In genomic region chr11:105507972-105508659, GRCm38 (mm10) we compare ENCODE assay signal across 9 mouse cellular contexts. TPM values are rescaled to one million over a fixed set of nuclear protein-coding genes. Genes with fewer than 3 reads are reported as not detected.
DNase-seq lines count a peak whose midpoint lies in the region; ATAC-seq and TF ChIP-seq lines count a peak whose summit lies in the region.
"Had no signal": no experiment of that assay in that cellular context is flagged by ENCODE, and none has a peak within 500 bp of the region (broad histone marks: within the 10 kb centered on the region; RNA-seq: fewer than 3 reads in every experiment).

No protein-coding gene starts in this region.

- no peak overlapping the region for H3K4me3 ChIP-seq in hindbrain, embryonic 13.5 days
- no peak overlapping the region for H3K4me3 ChIP-seq in limb, embryonic 14.5 days (replicated peaks; ENCODE audit: low read length)

- TF ChIP-seq POLR2A in limb, embryonic 14.5 days (IDR thresholded peaks at IDR 0.05; ENCODE audit: borderline replicate concordance, extremely low read depth, insufficient read depth, insufficient read length), result no peak

- H3K9ac ChIP-seq in hindbrain, embryonic 13.5 days, result 0 out of 2 replicates have a peak overlapping the region, but pooled peaks have one; percentile 35
- no peak overlapping the region for H3K9ac ChIP-seq in limb, embryonic 14.5 days (ENCODE audit: low read depth, low read length, severe bottlenecking)

- peak overlapping the region; percentile 37 for H3K4me2 ChIP-seq in hindbrain, embryonic 13.5 days
- H3K4me2 ChIP-seq in limb, embryonic 14.5 days (replicated peaks; ENCODE audit: low read depth, low read length, severe bottlenecking), result 0 out of 2 replicates have a peak overlapping the region, but pooled peaks have one; percentile 13

- DNase-seq in cerebellum, postnatal 10 days, result peak; percentile 62 to 76
- DNase-seq in cerebellum, postnatal 36 days, result no peak
- peak; percentile 93 for DNase-seq in embryo, embryonic 10.5 days (ENCODE audit: low spot score)
- DNase-seq in limb, embryonic 14.5 days (ENCODE audit: low spot score), result peak; percentile 14
- DNase-seq in thymus, postnatal 10 days (ENCODE audit: low spot score in 2 of 2), result no peak
- DNase-seq in spleen, postnatal 14 days (ENCODE audit: low spot score in 2 of 2), result no peak

- H3K27me3 ChIP-seq in hindbrain, embryonic 13.5 days, result 0 out of 2 replicates have a peak, but pooled peaks cover 4% of the 10 kb centered on the region
- no peaks in the 10 kb centered on the region for H3K27me3 ChIP-seq in limb, embryonic 14.5 days (ENCODE audit: control insufficient read depth, insufficient read depth, low read length)

- H3K4me1 ChIP-seq in hindbrain, embryonic 13.5 days (replicated peaks), result peaks cover 56% of the 10 kb centered on the region
- peaks cover 18% of the 10 kb centered on the region for H3K4me1 ChIP-seq in limb, embryonic 14.5 days (ENCODE audit: control insufficient read depth, insufficient read depth, low read length)

- H3K9me3 ChIP-seq in hindbrain, embryonic 13.5 days, result no peaks in the 10 kb centered on the region
- H3K9me3 ChIP-seq in limb, embryonic 14.5 days (ENCODE audit: control insufficient read depth, low read length), result no peaks in the 10 kb centered on the region

- H3K36me3 ChIP-seq in hindbrain, embryonic 13.5 days, result no peaks in the 10 kb centered on the region
- H3K36me3 ChIP-seq in limb, embryonic 14.5 days (ENCODE audit: control insufficient read depth, insufficient read depth, low read length), result no peaks in the 10 kb centered on the region

- 2% methylated on average over 6 of the region's 6 CpGs for WGBS in hindbrain, embryonic 13.5 days
- 2% methylated on average over 6 of the region's 6 CpGs for WGBS in limb, embryonic 14.5 days

- peak; percentile 89 for ATAC-seq in hindbrain, embryonic 13.5 days (ENCODE audit: low FRiP score)
- ATAC-seq in limb, embryonic 14.5 days (ENCODE audit: low FRiP score, low read depth), result peak; percentile 53; the same call in 1 of the 2 replicates
- ATAC-seq in erythroid progenitor cell, adult 5-6 weeks (replicated peaks; ENCODE audit: low FRiP score, poor library complexity, severe bottlenecking), result no peak

- H3K27ac ChIP-seq in hindbrain, embryonic 13.5 days, result peak overlapping the region; percentile 92
- H3K27ac ChIP-seq in limb, embryonic 14.5 days (replicated peaks; ENCODE audit: low read depth, low read length), result peak overlapping the region; percentile 21

RNA-seq across cellular contexts. Expression of gene March10, which starts 51.6 kb away (rescaled TPM):
- polyA plus RNA-seq in hindbrain, embryonic 13.5 days (2015; fragmentation: Nextera tagmentation; extraction: Ambion mirVana), result 0.42 and 0.56 TPM in 2 replicates
- polyA plus RNA-seq in limb, embryonic 14.5 days (2012; rRNA removed), result 0.18 and 0.28 TPM in 2 replicates
- polyA plus RNA-seq in limb, embryonic 14.5 days (2014; fragmentation: Nextera tagmentation; extraction: Ambion mirVana), result not detected in 2 replicates
- not detected in 2 replicates for total RNA-seq in erythroid progenitor cell, adult 5-6 weeks (2015; ENCODE audit: low replicate concordance)
- total RNA-seq in erythroid progenitor cell, adult 5-6 weeks (2017; ENCODE audit: low replicate concordance), result not detected in 2 replicates
- total RNA-seq: common myeloid progenitor, adult 5-6 weeks had no signal

Comparison
In these comparisons a context has a peak if more than half of its experiments do, and no peak if none do; other contexts are left out.
1. DNase-seq: peak in cerebellum, postnatal 10 days (2 of 2), embryo, embryonic 10.5 days (single experiment) and limb, embryonic 14.5 days (single experiment); none in cerebellum, postnatal 36 days (0 of 2), thymus, postnatal 10 days (0 of 2) and spleen, postnatal 14 days (0 of 2).